Mouse (Mus musculus): Measurements from ENCODE around the gene Cd59a. TPM values are rescaled to one million over a fixed set of nuclear protein-coding genes. Genes with fewer than 3 reads are reported as not detected.
"Not testable (repeated sequence)": the region's sequence is repeated elsewhere in the genome, so short reads cannot be mapped to it uniquely, and the experiment has no call there.

Cd59a gene
- polyA plus RNA-seq, 1 experiment from 2014 or later, result 13.7 TPM

GRCm38 (mm10) chr2:104111170-104111797 is 15.7 kb downstream of the Cd59a start:
- WGBS, result no CpG with 5 or more reads among the region's 1 CpGs
- ATAC-seq, H3K36me3 ChIP-seq: not testable (repeated sequence)

GRCm38 (mm10) chr2:104113563-104113962 is 18.0 kb downstream of the Cd59a start:
- H3K27me3 ChIP-seq; H3K9ac ChIP-seq (replicated peaks); H3K36me3 ChIP-seq; ATAC-seq; H3K9me3 ChIP-seq; H3K4me3 ChIP-seq (replicated peaks); H3K4me1 ChIP-seq (replicated peaks); H3K4me2 ChIP-seq (replicated peaks); H3K27ac ChIP-seq: not testable (repeated sequence)

More at GRCm38 (mm10) chr2:104111170-104111797, 15.7 kb downstream of the Cd59a start:
- H3K9ac ChIP-seq (replicated peaks); H3K27ac ChIP-seq; H3K4me2 ChIP-seq (replicated peaks); H3K27me3 ChIP-seq; H3K9me3 ChIP-seq; H3K4me1 ChIP-seq (replicated peaks); H3K4me3 ChIP-seq (replicated peaks): not testable (repeated sequence)

- Histone ChIP-seq H3K4me2 (replicated peaks) (no peak overlapping the region), H3K27me3 (no peaks in the 10 kb centered on the region), H3K4me3 (replicated peaks) (no peak overlapping the region), H3K9me3 (no peaks in the 10 kb centered on the region), H3K4me1 (replicated peaks) (no peaks in the 10 kb centered on the region), H3K9ac (replicated peaks) (no peak overlapping the region), H3K27ac (no peak overlapping the region), H3K36me3 (no peaks in the 10 kb centered on the region)
- ATAC-seq, result no peak
- 90% methylated on average over 3 of the region's 3 CpGs for WGBS
These were observed 19.3 kb downstream of the Cd59a start for GRCm38 (mm10) chr2:104114898-104115297.

GRCm38 (mm10) chr2:104117173-104117572 is 21.6 kb downstream of the Cd59a start:
- not testable (repeated sequence) for H3K36me3 ChIP-seq; H3K27ac ChIP-seq; H3K4me3 ChIP-seq (replicated peaks); H3K4me1 ChIP-seq (replicated peaks); H3K9ac ChIP-seq (replicated peaks); ATAC-seq; H3K4me2 ChIP-seq (replicated peaks); H3K9me3 ChIP-seq
- H3K27me3 ChIP-seq, result peaks cover 11% of the 10 kb centered on the region; the same call in 1 of the 2 replicates

GRCm38 (mm10) chr2:104119097-104119496 is 23.5 kb downstream of the Cd59a start:
- H3K9ac ChIP-seq (replicated peaks), result no peak overlapping the region
- WGBS, result 86% methylated on average over 1 of the region's 1 CpGs
- no peak for ATAC-seq
- no peaks in the 10 kb centered on the region for H3K9me3 ChIP-seq
- H3K27me3 ChIP-seq, result peaks cover 21% of the 10 kb centered on the region
- peaks cover 7% of the 10 kb centered on the region for H3K4me1 ChIP-seq (replicated peaks)
- no peak overlapping the region for H3K4me3 ChIP-seq (replicated peaks)
- no peaks in the 10 kb centered on the region for H3K36me3 ChIP-seq
- no peak overlapping the region for H3K4me2 ChIP-seq (replicated peaks)
- no peak overlapping the region for H3K27ac ChIP-seq

DNA sequence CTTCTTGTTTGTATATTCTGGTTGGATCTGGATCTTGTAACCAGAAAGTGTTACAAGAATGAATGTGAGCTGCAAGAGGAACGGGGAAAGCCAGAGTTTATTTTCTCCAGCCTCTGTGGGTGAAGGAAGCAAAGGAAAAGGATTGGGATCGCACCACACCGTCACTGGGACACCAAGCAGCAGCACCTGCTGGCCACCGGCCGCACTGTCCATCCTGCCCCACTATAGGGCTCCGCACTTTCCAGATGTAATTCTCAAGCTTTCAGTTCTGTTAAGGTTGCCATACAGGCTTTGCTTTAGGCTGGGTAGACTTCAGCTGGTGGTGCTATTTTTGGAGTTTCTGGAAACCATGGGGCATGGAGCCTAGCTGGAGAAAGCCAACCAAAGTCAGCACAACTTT is 24.7 kb downstream of the Cd59a start:
- peaks cover 27% of the 10 kb centered on the region for H3K27me3 ChIP-seq
- no peak overlapping the region for H3K4me2 ChIP-seq (replicated peaks)
- H3K9ac ChIP-seq (replicated peaks), result no peak overlapping the region
- 64% methylated on average over 6 of the region's 6 CpGs for WGBS
- H3K9me3 ChIP-seq, result no peaks in the 10 kb centered on the region
- peaks cover 7% of the 10 kb centered on the region for H3K4me1 ChIP-seq (replicated peaks)
- no peak for ATAC-seq
- H3K4me3 ChIP-seq (replicated peaks), result no peak overlapping the region
- no peaks in the 10 kb centered on the region for H3K36me3 ChIP-seq
- H3K27ac ChIP-seq, result no peak overlapping the region

- peak overlapping the region; percentile 78 for H3K4me3 ChIP-seq (replicated peaks)
- 82% methylated on average over 8 of the region's 8 CpGs for WGBS
- peaks cover 7% of the 10 kb centered on the region for H3K4me1 ChIP-seq (replicated peaks)
- no peak for ATAC-seq
- H3K9ac ChIP-seq (replicated peaks), result peak overlapping the region; percentile 82; the same call in 1 of the 2 replicates
- no peaks in the 10 kb centered on the region for H3K36me3 ChIP-seq
- no peaks in the 10 kb centered on the region for H3K9me3 ChIP-seq
- peak overlapping the region; percentile 95 for H3K4me2 ChIP-seq (replicated peaks)
- H3K27me3 ChIP-seq, result peaks cover 32% of the 10 kb centered on the region
- no peak overlapping the region for H3K27ac ChIP-seq
These were observed 26.3 kb downstream of the Cd59a start for GRCm38 (mm10) chr2:104121681-104122504.

GRCm38 (mm10) chr2:104122505-104123378 is 27.1 kb downstream of the Cd59a start, which contains the start of gene A930018P22Rik:
Gene A930018P22Rik, plus strand, starts transcription at chr2:104122769.
- peaks cover 32% of the 10 kb centered on the region for H3K27me3 ChIP-seq
- H3K4me2 ChIP-seq (replicated peaks), result peak within 1 kb of the TSS; percentile 95
- peak; percentile 95 for ATAC-seq
- H3K9me3 ChIP-seq, result no peaks in the 10 kb centered on the region
- H3K4me3 ChIP-seq (replicated peaks), result peak within 1 kb of the TSS; percentile 78
- no peaks in the 10 kb centered on the region for H3K36me3 ChIP-seq
- peak within 1 kb of the TSS; percentile 82 for H3K9ac ChIP-seq (replicated peaks)
- H3K27ac ChIP-seq, result peak within 1 kb of the TSS; percentile 19; the same call in 1 of the 2 replicates
- WGBS, result under 1% methylated on average over 74 of the region's 74 CpGs
- peaks cover 7% of the 10 kb centered on the region for H3K4me1 ChIP-seq (replicated peaks)

- no peak for ATAC-seq
These were observed 27.9 kb downstream of the Cd59a start for GRCm38 (mm10) chr2:104123540-104123939.

DNA sequence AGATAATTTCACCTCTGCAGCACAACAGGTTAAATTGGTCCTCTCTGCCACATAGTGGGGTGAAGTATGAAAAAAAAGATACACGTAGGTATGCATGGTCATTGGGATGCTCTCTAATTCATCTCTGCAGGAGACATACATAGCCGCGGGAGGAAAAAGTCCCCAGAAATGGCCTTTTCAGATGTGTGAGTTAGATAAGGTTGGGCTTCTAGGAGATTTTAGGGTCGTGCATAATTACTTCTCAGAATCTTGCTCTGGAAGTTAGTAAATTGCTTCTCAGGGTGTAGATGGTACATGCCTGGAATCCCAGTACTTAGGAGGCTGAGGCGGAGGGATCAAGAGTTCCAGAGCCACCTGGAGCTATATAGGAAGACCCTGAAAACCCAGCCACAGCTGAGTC is 28.5 kb downstream of the Cd59a start:
- no peak overlapping the region for H3K4me2 ChIP-seq (replicated peaks)
- no peak for ATAC-seq
- H3K4me3 ChIP-seq (replicated peaks), result no peak overlapping the region
- H3K9ac ChIP-seq (replicated peaks), result no peak overlapping the region
- H3K9me3 ChIP-seq, result no peaks in the 10 kb centered on the region
- no peaks in the 10 kb centered on the region for H3K36me3 ChIP-seq
- 82% methylated on average over 5 of the region's 5 CpGs for WGBS
- peaks cover 32% of the 10 kb centered on the region for H3K27me3 ChIP-seq
- H3K4me1 ChIP-seq (replicated peaks), result peaks cover 7% of the 10 kb centered on the region
- H3K27ac ChIP-seq, result no peak overlapping the region

More at GRCm38 (mm10) chr2:104123540-104123939, 27.9 kb downstream of the Cd59a start:
- 32% methylated on average over 3 of the region's 3 CpGs for WGBS
- no peaks in the 10 kb centered on the region for H3K36me3 ChIP-seq
- H3K27me3 ChIP-seq, result peaks cover 32% of the 10 kb centered on the region
- H3K4me1 ChIP-seq (replicated peaks), result peaks cover 7% of the 10 kb centered on the region
- H3K9me3 ChIP-seq, result no peaks in the 10 kb centered on the region
- no peak overlapping the region; the same call in 1 of the 2 replicates for H3K9ac ChIP-seq (replicated peaks)
- H3K4me2 ChIP-seq (replicated peaks), result peak overlapping the region; percentile 95
- no peak overlapping the region for H3K27ac ChIP-seq
- H3K4me3 ChIP-seq (replicated peaks), result peak overlapping the region; percentile 78; the same call in 1 of the 2 replicates

- WGBS, result 89% methylated on average over 13 of the region's 13 CpGs
- ATAC-seq, result no peak
- no peak overlapping the region for H3K4me3 ChIP-seq (replicated peaks)
- no peaks in the 10 kb centered on the region for H3K36me3 ChIP-seq
- no peak overlapping the region for H3K4me2 ChIP-seq (replicated peaks)
- H3K9ac ChIP-seq (replicated peaks), result no peak overlapping the region
- H3K4me1 ChIP-seq (replicated peaks), result no peaks in the 10 kb centered on the region
- H3K27ac ChIP-seq, result no peak overlapping the region
- H3K9me3 ChIP-seq, result no peaks in the 10 kb centered on the region
- peaks cover 13% of the 10 kb centered on the region for H3K27me3 ChIP-seq
These were observed 33.4 kb downstream of the Cd59a start for GRCm38 (mm10) chr2:104128803-104129531.

Measured in midbrain, embryonic 13.5 days (tissue).